Mouse (Mus musculus) MEL (cell line): ENCODE measurements around the gene Ythdc1. TPM values are rescaled to one million over a fixed set of nuclear protein-coding genes. Genes with fewer than 3 reads are reported as not detected.
"Not testable (repeated sequence)": the region's sequence is repeated elsewhere in the genome, so short reads cannot be mapped to it uniquely, and the experiment has no call there.

Experiments used
- DNase-seq: peaks from one replicate; pipeline ENCODE4 v3.0.0; 2011; ENCODE audit warnings: low read depth, low spot score
- H3K27ac ChIP-seq: 2 replicates; pipeline ENCODE4 v1.5.1; 2012; ENCODE audit warnings: low read depth, mild to moderate bottlenecking, control low read depth, low read length, moderate library complexity; ENCODE audit not compliant: control insufficient read depth
- H3K27me3 ChIP-seq, 2 experiments: fragments of 150-350 bp in 1 of 2; sonication (generic) in 1 of 2; 2 replicates each; pipeline ENCODE4 v1.6.1; 2012; ENCODE audit warnings: low read length in 2 of 2, mild to moderate bottlenecking in 2 of 2, improper control_type of control experiment in 1 of 2, moderate library complexity in 1 of 2; ENCODE audit not compliant: insufficient read depth in 2 of 2, control insufficient read depth in 1 of 2
- H3K36me3 ChIP-seq, 2 experiments: 2 replicates each; pipeline ENCODE4 v1.6.1; 2012 to 2014; ENCODE audit warnings: low read length in 2 of 2, improper control_type of control experiment in 1 of 2, inconsistent platforms in 1 of 2, mild to moderate bottlenecking in 1 of 2; ENCODE audit not compliant: insufficient read depth in 2 of 2, control insufficient read depth in 1 of 2
- H3K4me1 ChIP-seq, 2 experiments: fragments of 150-350 bp in 1 of 2; sonication (generic) in 1 of 2; 2 replicates each; pipeline ENCODE4 v1.6.1; 2012; ENCODE audit warnings: low read length in 2 of 2, improper control_type of control experiment in 1 of 2, mild to moderate bottlenecking in 1 of 2; ENCODE audit not compliant: insufficient read depth in 2 of 2, control insufficient read depth in 1 of 2
- H3K4me3 ChIP-seq, 2 experiments: fragments of 150-350 bp in 1 of 2; sonication (generic) in 1 of 2; 2 replicates each; pipeline ENCODE4 v1.5.1; 2012; ENCODE audit warnings: low read depth in 2 of 2, low read length in 2 of 2, mild to moderate bottlenecking in 2 of 2, moderate library complexity in 2 of 2, control low read depth in 1 of 2, improper control_type of control experiment in 1 of 2; ENCODE audit not compliant: control insufficient read depth in 1 of 2, insufficient read depth in 1 of 2
- H3K79me2 ChIP-seq: 2 replicates; pipeline ENCODE4 v1.6.1; 2012; ENCODE audit warnings: mild to moderate bottlenecking, low read length, moderate library complexity; ENCODE audit not compliant: control insufficient read depth, poor library complexity, insufficient read depth
- H3K9ac ChIP-seq: 2 replicates; pipeline ENCODE4 v1.6.1; 2012; ENCODE audit warnings: low read depth, mild to moderate bottlenecking, control low read depth, low read length, moderate library complexity; ENCODE audit not compliant: control insufficient read depth, poor library complexity, severe bottlenecking
- H3K9me3 ChIP-seq: fragments of 150-350 bp; sonication (generic); replicated peaks from 2 replicates; pipeline ENCODE4 v1.6.1; 2012; ENCODE audit warnings: mild to moderate bottlenecking, low read length, improper control_type of control experiment, moderate library complexity; ENCODE audit not compliant: insufficient read depth
- CHD1 ChIP-seq: IDR thresholded peaks from 2 replicates; pipeline ENCODE4 v1.6.1; 2012; ENCODE audit warnings: low read depth, mild to moderate bottlenecking, inconsistent platforms, low read length, improper control_type of control experiment
- ELF1 ChIP-seq: IDR thresholded peaks from 2 replicates; pipeline ENCODE4 v1.6.1; 2014; ENCODE audit warnings: low read depth, mild to moderate bottlenecking, inconsistent platforms, low read length, improper control_type of control experiment, moderate library complexity
- GATA1 ChIP-seq: IDR thresholded peaks from 2 replicates; pipeline ENCODE4 v1.6.1; 2011; ENCODE audit warnings: low read depth, low read length, improper control_type of control experiment
- HCFC1 ChIP-seq: IDR thresholded peaks from 2 replicates; pipeline ENCODE4 v1.6.1; 2012; ENCODE audit warnings: low read depth, mild to moderate bottlenecking, inconsistent platforms, low read length, improper control_type of control experiment, moderate library complexity
- JUND ChIP-seq: IDR thresholded peaks from 2 replicates; pipeline ENCODE4 v1.6.1; 2011; ENCODE audit warnings: low read depth, mild to moderate bottlenecking, improper control_type of control experiment, low read length
- KAT2A ChIP-seq: conservative IDR thresholded peaks from 2 replicates; pipeline ENCODE4 v1.6.1; 2012; ENCODE audit warnings: low read depth, low read length, improper control_type of control experiment, inconsistent platforms
- MAZ ChIP-seq: IDR thresholded peaks from 2 replicates; pipeline ENCODE4 v1.6.1; 2012; ENCODE audit warnings: low read depth, mild to moderate bottlenecking, inconsistent platforms, low read length, improper control_type of control experiment
- MXI1 ChIP-seq: IDR thresholded peaks from 2 replicates; pipeline ENCODE4 v1.6.1; 2011; ENCODE audit warnings: mild to moderate bottlenecking, low read depth, low read length, improper control_type of control experiment
- MYC ChIP-seq: IDR thresholded peaks from 2 replicates; pipeline ENCODE4 v1.6.1; 2011; ENCODE audit warnings: low read depth, mild to moderate bottlenecking, low read length, improper control_type of control experiment, moderate library complexity
- NELFE ChIP-seq: IDR thresholded peaks from 2 replicates; pipeline ENCODE4 v1.6.1; 2011; ENCODE audit warnings: low read depth, low read length, improper control_type of control experiment
- POLR2AphosphoS5 ChIP-seq: IDR thresholded peaks from 2 replicates; pipeline ENCODE4 v1.6.1; 2012; ENCODE audit warnings: low read depth, borderline replicate concordance, mild to moderate bottlenecking, inconsistent platforms, low read length, moderate library complexity, mixed read lengths
- SIN3A ChIP-seq: IDR thresholded peaks from 2 replicates; pipeline ENCODE4 v1.6.1; 2012; ENCODE audit warnings: low read length, improper control_type of control experiment, inconsistent platforms
- TBP ChIP-seq: IDR thresholded peaks from 2 replicates; pipeline ENCODE4 v1.8.0; 2011; ENCODE audit warnings: low read depth, low read length, improper control_type of control experiment
- UBTF ChIP-seq: IDR thresholded peaks from 2 replicates; pipeline ENCODE4 v1.6.1; 2012; ENCODE audit warnings: low read depth, mild to moderate bottlenecking, inconsistent platforms, low read length, improper control_type of control experiment, moderate library complexity, borderline replicate concordance; ENCODE audit not compliant: insufficient read depth
- USF2 ChIP-seq, 2 experiments: IDR thresholded peaks; 2 replicates each; pipeline ENCODE4 v1.6.1; 2011 to 2012; ENCODE audit warnings: improper control_type of control experiment in 2 of 2, low read length in 2 of 2, borderline replicate concordance in 1 of 2, inconsistent platforms in 1 of 2, low read depth in 1 of 2, mild to moderate bottlenecking in 1 of 2; ENCODE audit not compliant: insufficient read depth in 1 of 2
- ZKSCAN1 ChIP-seq: IDR thresholded peaks from 2 replicates; pipeline ENCODE4 v1.6.1; 2012; ENCODE audit warnings: low read depth, mild to moderate bottlenecking, inconsistent platforms, low read length, improper control_type of control experiment, moderate library complexity
- ZMIZ1 ChIP-seq: IDR thresholded peaks from 2 replicates; pipeline ENCODE4 v1.6.1; 2012; ENCODE audit warnings: low read depth, mild to moderate bottlenecking, inconsistent platforms, low read length, improper control_type of control experiment, moderate library complexity
- ZNF384 ChIP-seq: IDR thresholded peaks from 2 replicates; pipeline ENCODE4 v1.6.1; 2012; ENCODE audit warnings: low read depth, mild to moderate bottlenecking, inconsistent platforms, low read length, improper control_type of control experiment
- polyA plus RNA-seq, 2 experiments: library from polyadenylated mRNA; stranded (reverse) in 1 of 2; unstranded in 1 of 2; fragments of >175 nt in 1 of 2; fragments of >200 nt in 1 of 2; gene quantifications; 2 replicates each; pipeline versions ENCODE4 v1.2.1 to v1.2.4; 2012; ENCODE audit warnings: low replicate concordance in 2 of 2, low read depth in 1 of 2; ENCODE audit not compliant: insufficient read length in 2 of 2, insufficient read depth in 1 of 2, missing spikeins in 1 of 2
- total RNA-seq: library from RNA; depleted of rRNA; stranded (reverse); fragments of 300-350 nt; gene quantifications from 2 replicates; pipeline ENCODE4 v1.2.3, GENCODE M21; 2012

Gene Ythdc1
- total and polyA plus RNA-seq, 3 experiments = 47.6 to 67.2 (median 60.8) TPM

- TF ChIP-seq HCFC1 = no peak
- TF ChIP-seq MAZ = no peak
- no peak for TF ChIP-seq NELFE
- no peak for TF ChIP-seq ELF1
- no peak for TF ChIP-seq MYC
- no peak for TF ChIP-seq USF2 (IDR thresholded peaks at IDR 0.05; ENCODE audit: borderline replicate concordance in 1 of 2, insufficient read depth in 1 of 2, low read depth in 1 of 2, low read length in 2 of 2)
- no peak for TF ChIP-seq ZKSCAN1
- no peak for TF ChIP-seq ZMIZ1
- no peak for TF ChIP-seq JUND
- no peak for TF ChIP-seq UBTF
- no peak for TF ChIP-seq GATA1
- no peak for TF ChIP-seq MXI1
- Histone ChIP-seq H3K27me3 (no peaks in the 10 kb centered on the region), H3K9me3 (no peaks in the 10 kb centered on the region), H3K27ac (no peak overlapping the region), H3K36me3 (no peaks in the 10 kb centered on the region), H3K4me3 (no peak overlapping the region), H3K79me2 (no peaks in the 10 kb centered on the region), H3K4me1 (no peaks in the 10 kb centered on the region), H3K9ac (no peak overlapping the region)
- DNase-seq = no peak
These were observed 47.6 kb downstream of the Ythdc1 start for GRCm38 (mm10) chr5:86851658-86852057.

GRCm38 (mm10) chr5:86856505-86856904 lies 52.5 kb downstream of the Ythdc1 start:
- H3K36me3 ChIP-seq, H3K27me3 ChIP-seq, H3K27ac ChIP-seq, DNase-seq, H3K9ac ChIP-seq, H3K4me3 ChIP-seq, H3K4me1 ChIP-seq, H3K79me2 ChIP-seq, H3K9me3 ChIP-seq: not testable (repeated sequence)

- Histone ChIP-seq H3K9me3 (no peaks in the 10 kb centered on the region), H3K36me3 (no peaks in the 10 kb centered on the region), H3K79me2 (no peaks in the 10 kb centered on the region), H3K27ac (no peak overlapping the region), H3K9ac (no peak overlapping the region), H3K4me1 (no peaks in the 10 kb centered on the region), H3K27me3 (no peaks in the 10 kb centered on the region), H3K4me3 (no peak overlapping the region)
- TF ChIP-seq JUND (no peak), SIN3A (no peak), POLR2AphosphoS5 (no peak), TBP (no peak), CHD1 (no peak), KAT2A (no peak), ZNF384 (no peak)
- DNase-seq = no peak
These were observed 53.7 kb downstream of the Ythdc1 start for GRCm38 (mm10) chr5:86857682-86858081.
